Mouse (Mus musculus): ENCODE measurements around the gene Slc38a9. TPM values are rescaled to one million over a fixed set of nuclear protein-coding genes. Genes with fewer than 3 reads are reported as not detected.
A peak's percentile ranks its signal among the peaks of the same experiment; 100 is the strongest.

Gene Slc38a9
- 12.5 and 12.8 TPM in 2 replicates for polyA plus RNA-seq (2015; fragmentation: Nextera tagmentation; extraction: Ambion mirVana)

- peak within 1 kb of the TSS; percentile 73 for H3K4me3 ChIP-seq (ENCODE audit: low read length)
- H3K9me3 ChIP-seq (ENCODE audit: control insufficient read depth, low read length) = no peaks in the 10 kb centered on the region
- peak within 1 kb of the TSS; percentile 76 for H3K9ac ChIP-seq (ENCODE audit: low read depth, low read length)
- peaks cover 4% of the 10 kb centered on the region; the same call in 1 of the 2 replicates for H3K4me1 ChIP-seq (ENCODE audit: control insufficient read depth, insufficient read depth, low read length)
- H3K4me2 ChIP-seq (ENCODE audit: low read depth, low read length) = peak within 1 kb of the TSS; percentile 80
- no peaks in the 10 kb centered on the region for H3K36me3 ChIP-seq (ENCODE audit: control insufficient read depth, insufficient read depth, low read length)
- WGBS = 1% methylated on average over 33 of the region's 33 CpGs
- peak; percentile 99 for ATAC-seq
- no peak within 1 kb of the TSS for H3K27ac ChIP-seq (ENCODE audit: low read length)
- no peaks in the 10 kb centered on the region for H3K27me3 ChIP-seq (replicated peaks; ENCODE audit: control insufficient read depth, insufficient read depth, low read length)
These were observed at the start of gene Slc38a9 for GRCm38 (mm10) chr13:112660574-112661381. TSS of gene Slc38a9 (plus strand) at chr13:112660751.

GRCm38 (mm10) chr13:112621592-112621991 is 39.0 kb upstream of the Slc38a9 start:
- Histone ChIP-seq H3K4me1 (ENCODE audit: control insufficient read depth, insufficient read depth, low read length) (no peaks in the 10 kb centered on the region), H3K27ac (ENCODE audit: low read length) (no peak overlapping the region), H3K9ac (ENCODE audit: low read depth, low read length) (no peak overlapping the region), H3K9me3 (ENCODE audit: control insufficient read depth, low read length) (no peaks in the 10 kb centered on the region), H3K4me3 (ENCODE audit: low read length) (no peak overlapping the region), H3K4me2 (ENCODE audit: low read depth, low read length) (no peak overlapping the region), H3K36me3 (ENCODE audit: control insufficient read depth, insufficient read depth, low read length) (no peaks in the 10 kb centered on the region), H3K27me3 (replicated peaks; ENCODE audit: control insufficient read depth, insufficient read depth, low read length) (no peaks in the 10 kb centered on the region)
- no peak for ATAC-seq
- WGBS = 59% methylated on average over 3 of the region's 3 CpGs

GRCm38 (mm10) chr13:112623656-112624055 is 36.9 kb upstream of the Slc38a9 start:
- Histone ChIP-seq H3K4me1 (ENCODE audit: control insufficient read depth, insufficient read depth, low read length) (no peaks in the 10 kb centered on the region), H3K4me3 (ENCODE audit: low read length) (no peak overlapping the region), H3K27me3 (replicated peaks; ENCODE audit: control insufficient read depth, insufficient read depth, low read length) (no peaks in the 10 kb centered on the region), H3K9me3 (ENCODE audit: control insufficient read depth, low read length) (no peaks in the 10 kb centered on the region), H3K9ac (ENCODE audit: low read depth, low read length) (no peak overlapping the region), H3K36me3 (ENCODE audit: control insufficient read depth, insufficient read depth, low read length) (no peaks in the 10 kb centered on the region), H3K27ac (ENCODE audit: low read length) (no peak overlapping the region), H3K4me2 (ENCODE audit: low read depth, low read length) (no peak overlapping the region)
- WGBS = 62% methylated on average over 7 of the region's 7 CpGs
- ATAC-seq = no peak

- WGBS = 74% methylated on average over 3 of the region's 3 CpGs
- Histone ChIP-seq H3K4me3 (ENCODE audit: low read length) (no peak overlapping the region), H3K27ac (ENCODE audit: low read length) (no peak overlapping the region), H3K9me3 (ENCODE audit: control insufficient read depth, low read length) (no peaks in the 10 kb centered on the region), H3K36me3 (ENCODE audit: control insufficient read depth, insufficient read depth, low read length) (no peaks in the 10 kb centered on the region), H3K4me2 (ENCODE audit: low read depth, low read length) (no peak overlapping the region), H3K9ac (ENCODE audit: low read depth, low read length) (no peak overlapping the region), H3K27me3 (replicated peaks; ENCODE audit: control insufficient read depth, insufficient read depth, low read length) (no peaks in the 10 kb centered on the region), H3K4me1 (ENCODE audit: control insufficient read depth, insufficient read depth, low read length) (no peaks in the 10 kb centered on the region)
- ATAC-seq = no peak
These were observed 35.9 kb upstream of the Slc38a9 start for GRCm38 (mm10) chr13:112624622-112625021.

GRCm38 (mm10) chr13:112625566-112625965 is 35.0 kb upstream of the Slc38a9 start:
- no peaks in the 10 kb centered on the region for H3K4me1 ChIP-seq (ENCODE audit: control insufficient read depth, insufficient read depth, low read length)
- H3K27ac ChIP-seq (ENCODE audit: low read length) = no peak overlapping the region
- H3K36me3 ChIP-seq (ENCODE audit: control insufficient read depth, insufficient read depth, low read length) = no peaks in the 10 kb centered on the region
- H3K4me3 ChIP-seq (ENCODE audit: low read length) = no peak overlapping the region
- ATAC-seq = no peak
- H3K9ac ChIP-seq (ENCODE audit: low read depth, low read length) = no peak overlapping the region
- H3K27me3 ChIP-seq (replicated peaks; ENCODE audit: control insufficient read depth, insufficient read depth, low read length) = no peaks in the 10 kb centered on the region
- no peaks in the 10 kb centered on the region for H3K9me3 ChIP-seq (ENCODE audit: control insufficient read depth, low read length)
- H3K4me2 ChIP-seq (ENCODE audit: low read depth, low read length) = no peak overlapping the region

- Histone ChIP-seq H3K4me1 (ENCODE audit: control insufficient read depth, insufficient read depth, low read length) (no peaks in the 10 kb centered on the region), H3K4me2 (ENCODE audit: low read depth, low read length) (no peak overlapping the region), H3K9ac (ENCODE audit: low read depth, low read length) (no peak overlapping the region), H3K27me3 (replicated peaks; ENCODE audit: control insufficient read depth, insufficient read depth, low read length) (no peaks in the 10 kb centered on the region), H3K36me3 (ENCODE audit: control insufficient read depth, insufficient read depth, low read length) (no peaks in the 10 kb centered on the region), H3K9me3 (ENCODE audit: control insufficient read depth, low read length) (no peaks in the 10 kb centered on the region), H3K27ac (ENCODE audit: low read length) (no peak overlapping the region), H3K4me3 (ENCODE audit: low read length) (no peak overlapping the region)
- WGBS = 58% methylated on average over 7 of the region's 7 CpGs
- no peak for ATAC-seq
These were observed 25.2 kb upstream of the Slc38a9 start for GRCm38 (mm10) chr13:112635174-112635837.

GRCm38 (mm10) chr13:112636498-112636897 is 24.1 kb upstream of the Slc38a9 start:
- Histone ChIP-seq H3K4me2 (ENCODE audit: low read depth, low read length) (no peak overlapping the region), H3K9ac (ENCODE audit: low read depth, low read length) (no peak overlapping the region), H3K4me3 (ENCODE audit: low read length) (no peak overlapping the region), H3K36me3 (ENCODE audit: control insufficient read depth, insufficient read depth, low read length) (no peaks in the 10 kb centered on the region), H3K4me1 (ENCODE audit: control insufficient read depth, insufficient read depth, low read length) (no peaks in the 10 kb centered on the region), H3K27me3 (replicated peaks; ENCODE audit: control insufficient read depth, insufficient read depth, low read length) (no peaks in the 10 kb centered on the region), H3K27ac (ENCODE audit: low read length) (no peak overlapping the region), H3K9me3 (ENCODE audit: control insufficient read depth, low read length) (no peaks in the 10 kb centered on the region)
- ATAC-seq = no peak
- WGBS = 42% methylated on average over 3 of the region's 3 CpGs

- ATAC-seq = no peak
These were observed 21.4 kb upstream of the Slc38a9 start for GRCm38 (mm10) chr13:112639111-112639510.

GRCm38 (mm10) chr13:112642897-112643296 is 17.7 kb upstream of the Slc38a9 start:
- ATAC-seq = no peak
- Histone ChIP-seq H3K36me3 (ENCODE audit: control insufficient read depth, insufficient read depth, low read length) (no peaks in the 10 kb centered on the region), H3K4me2 (ENCODE audit: low read depth, low read length) (no peak overlapping the region), H3K4me3 (ENCODE audit: low read length) (no peak overlapping the region), H3K27me3 (replicated peaks; ENCODE audit: control insufficient read depth, insufficient read depth, low read length) (no peaks in the 10 kb centered on the region), H3K9me3 (ENCODE audit: control insufficient read depth, low read length) (no peaks in the 10 kb centered on the region), H3K4me1 (ENCODE audit: control insufficient read depth, insufficient read depth, low read length) (no peaks in the 10 kb centered on the region), H3K9ac (ENCODE audit: low read depth, low read length) (no peak overlapping the region), H3K27ac (ENCODE audit: low read length) (no peak overlapping the region)
- WGBS = 93% methylated on average over 3 of the region's 3 CpGs

More at GRCm38 (mm10) chr13:112639111-112639510, 21.4 kb upstream of the Slc38a9 start:
- H3K36me3 ChIP-seq (ENCODE audit: control insufficient read depth, insufficient read depth, low read length) = no peaks in the 10 kb centered on the region
- no peaks in the 10 kb centered on the region for H3K27me3 ChIP-seq (replicated peaks; ENCODE audit: control insufficient read depth, insufficient read depth, low read length)
- no peak overlapping the region for H3K9ac ChIP-seq (ENCODE audit: low read depth, low read length)
- no peaks in the 10 kb centered on the region for H3K9me3 ChIP-seq (ENCODE audit: control insufficient read depth, low read length)
- 71% methylated on average over 4 of the region's 4 CpGs for WGBS
- no peaks in the 10 kb centered on the region for H3K4me1 ChIP-seq (ENCODE audit: control insufficient read depth, insufficient read depth, low read length)
- no peak overlapping the region for H3K4me2 ChIP-seq (ENCODE audit: low read depth, low read length)
- H3K4me3 ChIP-seq (ENCODE audit: low read length) = no peak overlapping the region
- H3K27ac ChIP-seq (ENCODE audit: low read length) = no peak overlapping the region

Measured in intestine, embryonic 16.5 days (tissue).